Mouse (Mus musculus) c-Kit-positive CD71-positive TER-119-negative erythroid progenitor cells, embryonic 14.5 days (primary cell): Measurements from ENCODE around the gene Miga2.

Experiments used
- DNase-seq: peaks from one replicate; pipeline ENCODE4 v3.0.0-alpha.2; 2013; ENCODE audit warnings: low read depth

The Miga2 gene

GRCm38 (mm10) chr2:30358533-30359531, 5.2 kb upstream of the Miga2 start, which contains the start of gene Sh3glb2:
Gene Sh3glb2, minus strand, starts transcription at chr2:30359337.
- DNase-seq: peak; percentile 57

GRCm38 (mm10) chr2:30360626-30361025, 3.4 kb upstream of the Miga2 start:
- DNase-seq: no peak

- DNase-seq: no peak
These were observed 1.2 kb upstream of the Miga2 start for GRCm38 (mm10) chr2:30362865-30363264.

GRCm38 (mm10) chr2:30365281-30366069, 1.4 kb downstream of the Miga2 start:
- no peak for DNase-seq

GRCm38 (mm10) chr2:30366203-30366602, 2.2 kb downstream of the Miga2 start:
- DNase-seq: no peak

GRCm38 (mm10) chr2:30371544-30371943, 7.5 kb downstream of the Miga2 start:
- no peak for DNase-seq

- no peak for DNase-seq
These were observed 8.7 kb downstream of the Miga2 start for GRCm38 (mm10) chr2:30372726-30373125.

- no peak for DNase-seq
These were observed 11.9 kb downstream of the Miga2 start for GRCm38 (mm10) chr2:30375893-30376292.

GRCm38 (mm10) chr2:30377721-30378120, 13.7 kb downstream of the Miga2 start:
- DNase-seq: no peak

GRCm38 (mm10) chr2:30379307-30379706, 15.3 kb downstream of the Miga2 start:
- no peak for DNase-seq

GRCm38 (mm10) chr2:30380564-30381376, 16.7 kb downstream of the Miga2 start:
- no peak for DNase-seq

- DNase-seq: peak; percentile 55
These were observed 17.3 kb downstream of the Miga2 start for GRCm38 (mm10) chr2:30381377-30381725.

GRCm38 (mm10) chr2:30384814-30385213, 20.8 kb downstream of the Miga2 start:
- DNase-seq: no peak

GRCm38 (mm10) chr2:30385591-30385990, 21.6 kb downstream of the Miga2 start:
- no peak for DNase-seq

GRCm38 (mm10) chr2:30386913-30387312, 22.9 kb downstream of the Miga2 start:
- no peak for DNase-seq

GRCm38 (mm10) chr2:30389000-30389399, 25.0 kb downstream of the Miga2 start:
- DNase-seq: no peak

- DNase-seq: peak; percentile 96
These were observed 28.1 kb downstream of the Miga2 start, which contains the start of gene Dolpp1 for GRCm38 (mm10) chr2:30392114-30392576. Gene Dolpp1, plus strand, starts transcription at chr2:30392254.

- peak; percentile 62 for DNase-seq
These were observed 28.7 kb downstream of the Miga2 start for GRCm38 (mm10) chr2:30392577-30393369.

GRCm38 (mm10) chr2:30393370-30393656, 29.3 kb downstream of the Miga2 start:
- no peak for DNase-seq

GRCm38 (mm10) chr2:30395757-30396156, 31.7 kb downstream of the Miga2 start:
- no peak for DNase-seq

- no peak for DNase-seq
These were observed 32.2 kb downstream of the Miga2 start for GRCm38 (mm10) chr2:30396246-30396645.
